Mouse (Mus musculus) forebrain, embryonic 14.5 days (tissue): Measurements from ENCODE around the gene Snd1. TPM values are rescaled to one million over a fixed set of nuclear protein-coding genes. Genes with fewer than 3 reads are reported as not detected.

Experiments
- ATAC-seq: fragments of 200-750 bp; cut with Nextera tagmentation; 2 replicates; pipeline ENCODE4 v1.8.0; 2017; ENCODE audit warnings: mild to moderate bottlenecking, moderate library complexity
- DNase-seq: peaks from one replicate; pipeline ENCODE4 v3.0.0-alpha.2; 2015; ENCODE audit warnings: low spot score
- H3K27ac ChIP-seq: fragments of 300-500 bp; sonication (generic); 2 replicates; pipeline ENCODE4 v1.5.1; 2014; ENCODE audit warnings: low read depth, mild to moderate bottlenecking, control low read depth, low read length, moderate library complexity
- H3K27me3 ChIP-seq: fragments of 300-500 bp; sonication (generic); replicated peaks from 2 replicates; pipeline ENCODE4 v1.6.1; 2014; ENCODE audit warnings: low read length, control low read depth, mixed read lengths; ENCODE audit not compliant: control insufficient read depth, insufficient read depth
- H3K36me3 ChIP-seq: fragments of 300-500 bp; sonication (generic); 2 replicates; pipeline ENCODE4 v1.6.1; 2014; ENCODE audit warnings: low read length, control low read depth; ENCODE audit not compliant: control insufficient read depth, insufficient read depth
- H3K4me1 ChIP-seq: fragments of 300-500 bp; sonication (generic); 2 replicates; pipeline ENCODE4 v1.6.1; 2014; ENCODE audit warnings: antibody characterized with exemption, low read length, control low read depth; ENCODE audit not compliant: control insufficient read depth, insufficient read depth
- H3K4me2 ChIP-seq: fragments of 300-500 bp; sonication (generic); 2 replicates; pipeline ENCODE4 v1.6.1; 2014; ENCODE audit warnings: mild to moderate bottlenecking, control low read depth, low read length
- H3K4me3 ChIP-seq: fragments of 300-500 bp; sonication (generic); 2 replicates; pipeline ENCODE4 v1.5.1; 2014; ENCODE audit warnings: low read depth, low read length, control low read depth
- H3K9ac ChIP-seq: fragments of 300-500 bp; sonication (generic); 2 replicates; pipeline ENCODE4 v1.6.1; 2014; ENCODE audit warnings: mild to moderate bottlenecking, low read length, control low read depth, moderate library complexity
- H3K9me3 ChIP-seq: fragments of 300-500 bp; sonication (generic); replicated peaks from 2 replicates; pipeline ENCODE4 v1.6.1; 2016; ENCODE audit warnings: low read length, control low read depth, mixed read lengths; ENCODE audit not compliant: control insufficient read depth
- WGBS: fragments of 180-500 bp; shearing (Covaris S2); extraction: QIAGEN DNeasy Blood & Tissue Kit; methylation state at CpG from one replicate; pipeline ENCODE4 v1.1.7; 2014; 5-methylcytosine and 5-hydroxymethylcytosine counted together
- polyA plus RNA-seq: library from polyadenylated mRNA; unstranded; fragments of >200 nt; fragmentation: Nextera tagmentation; extraction: Ambion mirVana; gene quantifications from 2 replicates; pipeline ENCODE4 v1.2.1, GENCODE M21; 2014

Gene Snd1
- polyA plus RNA-seq, 1 experiment from 2014 or later: 67.9 TPM

- Histone ChIP-seq H3K4me1 (no peaks in the 10 kb centered on the region), H3K4me2 (peak overlapping the region; percentile 88), H3K27me3 (no peaks in the 10 kb centered on the region; the same call in none of the 2 replicates), H3K27ac (peak overlapping the region; percentile 70; the same call in 1 of the 2 replicates), H3K9me3 (no peaks in the 10 kb centered on the region), H3K9ac (peak overlapping the region; percentile 74), H3K36me3 (no peaks in the 10 kb centered on the region), H3K4me3 (peak overlapping the region; percentile 49)
- DNase-seq: peak; percentile 90
- WGBS: under 1% methylated on average over 56 of the region's 56 CpGs
- peak; percentile 88 for ATAC-seq
Measured at GRCm38 (mm10) chr6:28980750-28981584, 506.0 kb downstream of the Snd1 start.

DNA sequence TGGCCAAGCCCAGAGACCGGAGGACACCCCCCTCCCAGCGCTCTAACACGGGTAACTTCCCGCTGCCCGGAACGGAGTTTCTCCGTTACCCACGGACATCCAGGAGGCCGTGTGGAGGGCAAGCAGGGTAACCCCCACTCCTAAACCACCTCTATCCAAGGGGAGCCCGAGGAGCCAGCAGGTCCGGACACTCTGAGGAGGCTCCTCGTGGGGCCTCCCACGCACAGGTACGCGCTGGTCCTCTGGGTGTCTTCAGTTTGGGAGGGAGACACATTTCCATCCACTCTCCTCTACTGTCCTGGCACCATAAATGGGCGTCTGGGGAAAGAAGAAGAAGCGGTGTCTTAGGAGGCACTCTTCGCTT, 506.6 kb downstream of the Snd1 start:
- no peaks in the 10 kb centered on the region; the same call in none of the 2 replicates for H3K27me3 ChIP-seq
- H3K4me2 ChIP-seq: peak overlapping the region; percentile 88
- H3K36me3 ChIP-seq: no peaks in the 10 kb centered on the region
- H3K4me3 ChIP-seq: peak overlapping the region; percentile 49
- H3K9ac ChIP-seq: peak overlapping the region; percentile 74
- WGBS: 5% methylated on average over 18 of the region's 18 CpGs
- H3K27ac ChIP-seq: no peak overlapping the region
- H3K9me3 ChIP-seq: no peaks in the 10 kb centered on the region
- H3K4me1 ChIP-seq: no peaks in the 10 kb centered on the region
- DNase-seq (no peak), ATAC-seq (peak; percentile 36; the same call in 1 of the 2 replicates)

DNA sequence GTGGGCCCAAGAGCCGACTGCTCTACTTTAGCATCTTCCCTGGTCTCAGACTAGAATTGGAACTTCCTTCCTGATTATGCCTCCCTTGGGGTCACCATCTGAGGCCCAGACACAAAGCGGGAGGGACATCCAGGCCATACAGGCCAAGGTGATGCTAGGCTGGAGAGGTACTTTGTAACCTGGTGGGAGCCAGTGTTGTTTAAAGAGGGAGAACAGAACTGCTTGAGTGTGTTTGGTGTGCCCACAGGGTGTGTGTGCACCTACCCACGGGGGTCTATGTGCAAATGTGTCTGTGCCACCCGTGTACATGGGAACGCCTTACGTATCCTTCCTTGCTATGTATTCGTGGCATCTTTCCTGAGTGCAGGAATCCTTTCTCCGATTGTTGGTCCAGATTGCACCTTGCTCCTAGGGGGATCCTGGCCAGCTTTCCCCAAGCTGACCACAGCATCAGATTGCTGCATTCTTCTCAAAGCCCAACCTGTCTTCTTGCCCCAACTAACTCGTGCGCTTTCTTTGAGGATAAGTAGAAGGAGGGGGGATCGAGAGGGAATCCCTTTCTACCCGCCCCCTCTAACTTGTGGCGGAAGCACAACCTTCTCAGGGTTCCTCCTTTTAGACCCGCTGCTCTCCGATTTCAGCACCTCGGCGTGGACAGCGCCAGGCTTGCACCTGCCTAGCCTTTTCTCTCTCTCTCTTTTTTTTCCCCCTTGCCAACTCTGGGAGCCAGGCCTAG, 507.2 kb downstream of the Snd1 start:
- Histone ChIP-seq H3K9me3 (no peaks in the 10 kb centered on the region), H3K9ac (0 out of 2 replicates have a peak overlapping the region, but pooled peaks have one; percentile 8), H3K36me3 (no peaks in the 10 kb centered on the region), H3K4me1 (no peaks in the 10 kb centered on the region), H3K4me2 (peak overlapping the region; percentile 88), H3K27ac (no peak overlapping the region), H3K4me3 (peak overlapping the region; percentile 49), H3K27me3 (no peaks in the 10 kb centered on the region; the same call in none of the 2 replicates)
- 14% methylated on average over 18 of the region's 18 CpGs for WGBS
- DNase-seq: peak; percentile 53
- ATAC-seq: 0 out of 2 replicates have a peak, but pooled peaks have one; percentile 9

DNA sequence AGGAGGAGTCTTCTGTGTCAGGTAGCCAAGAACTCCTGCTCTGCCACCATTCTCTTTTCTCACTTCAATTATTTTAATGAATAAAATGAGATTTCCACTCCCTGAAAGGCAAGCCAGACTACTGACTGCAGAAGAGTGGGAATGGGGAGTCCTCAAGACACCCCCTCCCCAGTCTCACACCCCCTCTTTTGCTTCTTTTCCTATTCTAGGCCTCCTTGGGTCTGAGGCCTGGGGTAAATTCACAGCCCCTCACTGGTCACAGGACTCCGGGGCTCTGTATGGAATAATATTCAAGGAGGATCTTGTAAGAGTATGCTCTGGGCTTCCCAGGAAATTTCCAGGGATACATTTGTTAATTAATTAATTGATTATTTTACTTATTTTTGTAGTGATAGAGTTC, 507.9 kb downstream of the Snd1 start:
- DNase-seq: no peak
- no peak overlapping the region for H3K9ac ChIP-seq
- no peaks in the 10 kb centered on the region for H3K9me3 ChIP-seq
- H3K27ac ChIP-seq: no peak overlapping the region
- H3K36me3 ChIP-seq: no peaks in the 10 kb centered on the region
- WGBS: 96% methylated on average over 1 of the region's 1 CpGs
- no peak overlapping the region for H3K4me3 ChIP-seq
- H3K4me2 ChIP-seq: no peak overlapping the region
- no peak for ATAC-seq
- no peaks in the 10 kb centered on the region; the same call in none of the 2 replicates for H3K27me3 ChIP-seq
- no peaks in the 10 kb centered on the region for H3K4me1 ChIP-seq

Other genes starting within 250 kb of the Snd1 start
- 19.6 and 23.9 TPM in 2 replicates for gene Zfp800, start 77.1 kb upstream of the Snd1 start, polyA plus RNA-seq
- gene Arf5, start 51.6 kb upstream of the Snd1 start, polyA plus RNA-seq: 407 and 420 TPM in 2 replicates
- gene Fscn3, start 47.4 kb upstream of the Snd1 start, polyA plus RNA-seq: not detected in 2 replicates
- gene Gcc1, start 46.7 kb upstream of the Snd1 start, polyA plus RNA-seq: 7.2 and 9.7 TPM in 2 replicates
- gene Pax4, start 25.8 kb upstream of the Snd1 start, polyA plus RNA-seq: 0.16 TPM in 1 of 2 replicates, not detected in the other